Mouse (Mus musculus) right cerebral cortex, postnatal 14 days (tissue): ENCODE data around the gene Cd5.
A peak's percentile ranks its signal among the peaks of the same experiment; 100 is the strongest.

Source experiments
- DNase-seq: peaks from one replicate; pipeline ENCODE4 v3.0.0; 2022

Cd5 gene

GRCm38 (mm10) chr19:10698131-10698991, 40.4 kb downstream of the Cd5 start:
- no peak for DNase-seq

- DNase-seq: no peak
These were observed 43.0 kb downstream of the Cd5 start for GRCm38 (mm10) chr19:10695801-10696200.

- no peak for DNase-seq
These were observed 44.7 kb downstream of the Cd5 start for GRCm38 (mm10) chr19:10693926-10694682.

GRCm38 (mm10) chr19:10692361-10692760, 46.4 kb downstream of the Cd5 start:
- DNase-seq: no peak

- no peak for DNase-seq
These were observed 47.1 kb downstream of the Cd5 start for GRCm38 (mm10) chr19:10691660-10692059.

- DNase-seq: no peak
These were observed 47.7 kb downstream of the Cd5 start for GRCm38 (mm10) chr19:10691121-10691520.

- DNase-seq: no peak
These were observed 48.5 kb downstream of the Cd5 start for GRCm38 (mm10) chr19:10690336-10690735.

- no peak for DNase-seq
These were observed 49.2 kb downstream of the Cd5 start for GRCm38 (mm10) chr19:10689470-10690166.

GRCm38 (mm10) chr19:10688537-10689352, 50.1 kb downstream of the Cd5 start, which contains the start of gene Vps37c:
TSS of gene Vps37c (plus strand) at chr19:10688735.
- DNase-seq: peak; percentile 93

- DNase-seq: no peak
These were observed 53.1 kb downstream of the Cd5 start for GRCm38 (mm10) chr19:10685727-10686126.

- no peak for DNase-seq
These were observed 53.7 kb downstream of the Cd5 start for GRCm38 (mm10) chr19:10685081-10685480.

GRCm38 (mm10) chr19:10681571-10681970, 57.2 kb downstream of the Cd5 start:
- DNase-seq: no peak

- no peak for DNase-seq
These were observed 60.1 kb downstream of the Cd5 start for GRCm38 (mm10) chr19:10678772-10679067.

GRCm38 (mm10) chr19:10677915-10678771, 60.7 kb downstream of the Cd5 start, which contains the start of gene Pga5:
TSS of gene Pga5 (minus strand) at chr19:10678071.
- peak; percentile 84 for DNase-seq

GRCm38 (mm10) chr19:10676656-10677055, 62.1 kb downstream of the Cd5 start:
- no peak for DNase-seq

GRCm38 (mm10) chr19:10673275-10673674, 65.5 kb downstream of the Cd5 start:
- no peak for DNase-seq

- DNase-seq: no peak
These were observed 66.9 kb downstream of the Cd5 start for GRCm38 (mm10) chr19:10671854-10672417.

- no peak for DNase-seq
These were observed 67.5 kb downstream of the Cd5 start for GRCm38 (mm10) chr19:10671319-10671718.
